Mouse (Mus musculus): ENCODE results near the gene Notum.

GRCm38 (mm10) chr11:120623961-120624679 is 36.9 kb downstream of the Notum start:
- TF ChIP-seq CTCF (IDR thresholded peaks at IDR 0.05; ENCODE audit: control insufficient read depth, insufficient read depth, insufficient read length) (peak; percentile 75), CEBPB (IDR thresholded peaks at IDR 0.05; ENCODE audit: low read depth) (no peak)
